Comparison of ENCODE assay signal across 11 mouse cellular contexts in the genomic region with DNA sequence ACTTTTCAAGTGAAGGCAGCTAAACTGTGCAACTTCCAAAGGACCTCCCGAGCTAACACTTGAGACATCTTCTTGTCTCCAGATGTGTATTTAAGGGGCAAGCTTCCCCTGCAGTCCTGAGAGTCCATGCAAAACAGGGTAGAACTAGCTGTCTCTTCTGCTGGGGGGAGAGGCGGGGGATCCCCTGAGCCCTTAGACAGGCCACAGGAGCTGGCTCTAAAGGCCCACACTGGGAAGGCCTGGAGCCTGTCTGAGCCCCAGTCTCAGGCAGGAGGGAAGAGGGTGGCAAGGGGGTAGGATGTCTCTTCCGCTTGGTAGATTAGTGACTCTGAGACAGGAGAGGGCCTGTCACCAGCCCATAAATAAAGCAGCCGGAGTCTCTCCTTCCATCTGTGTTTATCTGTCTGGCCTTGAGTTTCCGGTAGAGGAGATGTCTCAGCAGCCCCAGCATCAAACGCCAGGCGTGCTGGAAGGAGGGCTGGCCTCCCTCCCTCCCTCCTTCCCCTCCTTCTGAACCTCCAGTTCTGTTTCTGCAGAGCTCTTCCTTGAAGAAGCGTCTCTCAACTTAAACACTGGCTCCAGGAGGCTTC. TPM values are rescaled to one million over a fixed set of nuclear protein-coding genes. Genes with fewer than 3 reads are reported as not detected.
DNase-seq lines count a peak whose midpoint lies in the region; ATAC-seq lines count a peak whose summit lies in the region.
"Had no signal": no experiment of that assay in that cellular context is flagged by ENCODE, and none has a peak within 500 bp of the region (broad histone marks: within the 10 kb centered on the region; RNA-seq: fewer than 3 reads in every experiment).

No protein-coding gene starts in this region.

- H3K27me3 ChIP-seq in midbrain, embryonic 10.5 days (ENCODE audit: low read depth, poor library complexity, severe bottlenecking), result peaks cover 76% of the 10 kb centered on the region
- H3K27me3 ChIP-seq in midbrain, embryonic 14.5 days (ENCODE audit: control insufficient read depth, insufficient read depth, low read length), result 0 out of 2 replicates have a peak, but pooled peaks cover 2% of the 10 kb centered on the region
- H3K27me3 ChIP-seq in limb, embryonic 13.5 days, result peaks cover 54% of the 10 kb centered on the region

- H3K9ac ChIP-seq in midbrain, embryonic 14.5 days (replicated peaks; ENCODE audit: low read length), result no peak overlapping the region
- 0 out of 2 replicates have a peak overlapping the region, but pooled peaks have one; percentile 4 for H3K9ac ChIP-seq in limb, embryonic 13.5 days

- H3K4me3 ChIP-seq in midbrain, embryonic 10.5 days, result no peak overlapping the region
- no peak overlapping the region for H3K4me3 ChIP-seq in midbrain, embryonic 14.5 days (replicated peaks; ENCODE audit: low read depth, low read length)
- no peak overlapping the region for H3K4me3 ChIP-seq in limb, embryonic 13.5 days
- H3K4me3 ChIP-seq: left cerebral cortex, adult 2 months had no signal

- no peaks in the 10 kb centered on the region for H3K36me3 ChIP-seq in midbrain, embryonic 10.5 days
- H3K36me3 ChIP-seq in midbrain, embryonic 14.5 days (ENCODE audit: control insufficient read depth, insufficient read depth, low read length), result no peaks in the 10 kb centered on the region
- H3K36me3 ChIP-seq in limb, embryonic 13.5 days, result no peaks in the 10 kb centered on the region

- DNase-seq in adrenal gland, postnatal 14 days, result peak; percentile 45
- DNase-seq in adrenal gland, adult 18-20 months (ENCODE audit: low spot score in 2 of 2), result no peak
- no peak for DNase-seq in midbrain, embryonic 10.5 days (ENCODE audit: low spot score)
- DNase-seq in midbrain, embryonic 14.5 days, result no peak
- DNase-seq in thymus, postnatal 14 days, result peak; percentile 56
- no peak for DNase-seq in cerebellum, postnatal 36 days
- DNase-seq in adipocyte (ENCODE audit: low spot score), result no peak
- DNase-seq: adrenal gland, adult 8-10 months; heart, postnatal 4 days had no signal

- 54% methylated on average over 8 of the region's 8 CpGs for WGBS in midbrain, embryonic 10.5 days
- 57% methylated on average over 8 of the region's 8 CpGs for WGBS in midbrain, embryonic 14.5 days
- 23% methylated on average over 8 of the region's 8 CpGs for WGBS in limb, embryonic 13.5 days

- no peak overlapping the region for H3K4me2 ChIP-seq in midbrain, embryonic 14.5 days (ENCODE audit: low read length)
- H3K4me2 ChIP-seq in limb, embryonic 13.5 days (replicated peaks), result no peak overlapping the region

- no peaks in the 10 kb centered on the region for H3K9me3 ChIP-seq in midbrain, embryonic 10.5 days (replicated peaks)
- no peaks in the 10 kb centered on the region for H3K9me3 ChIP-seq in midbrain, embryonic 14.5 days (ENCODE audit: control insufficient read depth, low read length)
- no peaks in the 10 kb centered on the region for H3K9me3 ChIP-seq in limb, embryonic 13.5 days

- peaks cover 70% of the 10 kb centered on the region for H3K4me1 ChIP-seq in midbrain, embryonic 10.5 days
- H3K4me1 ChIP-seq in midbrain, embryonic 14.5 days (ENCODE audit: control insufficient read depth, insufficient read depth, low read length), result peaks cover 24% of the 10 kb centered on the region
- peaks cover 24% of the 10 kb centered on the region for H3K4me1 ChIP-seq in limb, embryonic 13.5 days

- H3K27ac ChIP-seq in midbrain, embryonic 10.5 days (replicated peaks), result peak overlapping the region; percentile 63
- H3K27ac ChIP-seq in midbrain, embryonic 14.5 days (replicated peaks; ENCODE audit: low read depth, low read length), result no peak overlapping the region
- H3K27ac ChIP-seq in limb, embryonic 13.5 days, result no peak overlapping the region
- H3K27ac ChIP-seq: left cerebral cortex, adult 2 months had no signal

- no peak for ATAC-seq in midbrain, embryonic 14.5 days (ENCODE audit: low FRiP score, low TSS enrichment)
- no peak for ATAC-seq in limb, embryonic 13.5 days (ENCODE audit: low FRiP score, low read depth)

RNA-seq across cellular contexts. Expression of a gene that starts 10.1 kb away (rescaled TPM):
- total RNA-seq in adrenal gland, postnatal 14 days (2021), result 15.5 and 18.3 TPM in 2 replicates
- 10 to 100 TPM; 13.4 to 15.1 TPM for total RNA-seq in adrenal gland, adult 18-20 months (2021)
- polyA plus RNA-seq in midbrain, embryonic 10.5 days (2016; fragmentation: Nextera tagmentation; extraction: Ambion mirVana), result 30.5 and 35.5 TPM in 2 replicates
- polyA plus RNA-seq in midbrain, embryonic 14.5 days (2014; fragmentation: Nextera tagmentation; extraction: Ambion mirVana), result 12.3 and 17.2 TPM in 2 replicates
- polyA plus RNA-seq in limb, embryonic 13.5 days (2015; fragmentation: Nextera tagmentation; extraction: Ambion mirVana), result 16.9 and 18.7 TPM in 2 replicates

RNA-seq across cellular contexts. Expression of a gene that starts 20.4 kb away (rescaled TPM):
- total RNA-seq in adrenal gland, postnatal 14 days (2021), result 0.22 and 0.30 TPM in 2 replicates
- total RNA-seq in adrenal gland, adult 18-20 months (2021), result under 1 TPM; 0.06 to 0.13 TPM
- 0.71 and 2.0 TPM in 2 replicates for polyA plus RNA-seq in midbrain, embryonic 10.5 days (2016; fragmentation: Nextera tagmentation; extraction: Ambion mirVana)
- 0.15 TPM in 1 of 2 replicates, not detected in the other for polyA plus RNA-seq in midbrain, embryonic 14.5 days (2014; fragmentation: Nextera tagmentation; extraction: Ambion mirVana)
- 3.6 and 4.3 TPM in 2 replicates for polyA plus RNA-seq in limb, embryonic 13.5 days (2015; fragmentation: Nextera tagmentation; extraction: Ambion mirVana)
- total RNA-seq: heart, postnatal 4 days had no signal

RNA-seq across cellular contexts. Expression of a gene that starts 36.9 kb away (rescaled TPM):
- 15.9 and 18.3 TPM in 2 replicates for total RNA-seq in adrenal gland, postnatal 14 days (2021)
- total RNA-seq in adrenal gland, adult 18-20 months (2021), result 10 to 100 TPM; 14.6 to 16.8 TPM
- polyA plus RNA-seq in midbrain, embryonic 10.5 days (2016; fragmentation: Nextera tagmentation; extraction: Ambion mirVana), result 39.5 and 42.2 TPM in 2 replicates
- polyA plus RNA-seq in midbrain, embryonic 14.5 days (2014; fragmentation: Nextera tagmentation; extraction: Ambion mirVana), result 11.3 and 15.6 TPM in 2 replicates
- 27.2 and 27.7 TPM in 2 replicates for polyA plus RNA-seq in limb, embryonic 13.5 days (2015; fragmentation: Nextera tagmentation; extraction: Ambion mirVana)

RNA-seq across cellular contexts. Expression of a gene that starts 48.4 kb away (rescaled TPM):
- 0.93 and 0.94 TPM in 2 replicates for total RNA-seq in adrenal gland, postnatal 14 days (2021)
- total RNA-seq in adrenal gland, adult 18-20 months (2021), result under 1 TPM; 0.60 to 0.74 TPM
- polyA plus RNA-seq in midbrain, embryonic 10.5 days (2016; fragmentation: Nextera tagmentation; extraction: Ambion mirVana), result 3.0 and 3.1 TPM in 2 replicates
- polyA plus RNA-seq in midbrain, embryonic 14.5 days (2014; fragmentation: Nextera tagmentation; extraction: Ambion mirVana), result 2.3 and 3.0 TPM in 2 replicates
- polyA plus RNA-seq in limb, embryonic 13.5 days (2015; fragmentation: Nextera tagmentation; extraction: Ambion mirVana), result 0.92 and 0.98 TPM in 2 replicates

RNA-seq across cellular contexts. Expression of a gene that starts 48.5 kb away (rescaled TPM):
- 124 and 130 TPM in 2 replicates for total RNA-seq in adrenal gland, postnatal 14 days (2021)
- total RNA-seq in adrenal gland, adult 18-20 months (2021), result 100 to 1,000 TPM; 128 to 134 TPM
- 81.1 and 82.9 TPM in 2 replicates for polyA plus RNA-seq in midbrain, embryonic 10.5 days (2016; fragmentation: Nextera tagmentation; extraction: Ambion mirVana)
- 54.2 and 62.2 TPM in 2 replicates for polyA plus RNA-seq in midbrain, embryonic 14.5 days (2014; fragmentation: Nextera tagmentation; extraction: Ambion mirVana)
- polyA plus RNA-seq in limb, embryonic 13.5 days (2015; fragmentation: Nextera tagmentation; extraction: Ambion mirVana), result 81.9 and 83.2 TPM in 2 replicates

Comparison
In these comparisons a context has a peak if more than half of its experiments do, and no peak if none do; other contexts are left out.
1. DNase-seq: peak in adrenal gland, postnatal 14 days (single experiment) and thymus, postnatal 14 days (single experiment); none in adrenal gland, adult 18-20 months (0 of 2), midbrain, embryonic 10.5 days (single experiment), midbrain, embryonic 14.5 days (single experiment), cerebellum, postnatal 36 days (0 of 2) and adipocyte (single experiment).